Mouse (Mus musculus) liver, embryonic 14.5 days (tissue): ENCODE data around the gene Zfp189.
"Not testable (repeated sequence)": the region's sequence is repeated elsewhere in the genome, so short reads cannot be mapped to it uniquely, and the experiment has no call there.

Experiments used
- CTCF ChIP-seq: IDR thresholded peaks from 2 replicates; pipeline ENCODE4 v1.5.1; 2016; ENCODE audit warnings: antibody characterized with exemption, low read depth, control low read depth
- EP300 ChIP-seq: IDR thresholded peaks from 2 replicates; pipeline ENCODE4 v1.6.1; 2016; ENCODE audit warnings: antibody characterized with exemption, low read depth

- not testable (repeated sequence) for TF ChIP-seq CTCF, EP300
Measured at GRCm38 (mm10) chr4:49485934-49486650, 34.9 kb upstream of the Zfp189 start.
